Mouse (Mus musculus) left cerebral cortex, adult 11 months (tissue): ENCODE data around the gene Vasn.

Source experiments
- DNase-seq: peaks from one replicate; pipeline ENCODE4 v3.0.0; 2022; ENCODE audit warnings: low spot score

Gene Vasn

GRCm38 (mm10) chr16:4607818-4608531, 31.8 kb upstream of the Vasn start:
- DNase-seq, result peak; percentile 62

- DNase-seq, result no peak
Observed at GRCm38 (mm10) chr16:4608532-4609059, 31.1 kb upstream of the Vasn start.

GRCm38 (mm10) chr16:4611193-4611592, 28.5 kb upstream of the Vasn start:
- DNase-seq, result no peak

GRCm38 (mm10) chr16:4611676-4612075, 28.1 kb upstream of the Vasn start:
- no peak for DNase-seq

GRCm38 (mm10) chr16:4613736-4614135, 26.0 kb upstream of the Vasn start:
- no peak for DNase-seq

GRCm38 (mm10) chr16:4614639-4615038, 25.1 kb upstream of the Vasn start:
- no peak for DNase-seq

GRCm38 (mm10) chr16:4615297-4615696, 24.4 kb upstream of the Vasn start:
- DNase-seq, result no peak

GRCm38 (mm10) chr16:4616829-4617228, 22.9 kb upstream of the Vasn start:
- no peak for DNase-seq

- DNase-seq, result no peak
Observed at GRCm38 (mm10) chr16:4624074-4624473, 15.7 kb upstream of the Vasn start.

- DNase-seq, result peak; percentile 87
Observed at GRCm38 (mm10) chr16:4624481-4625110, 15.1 kb upstream of the Vasn start, which contains the start of gene Pam16. Gene Pam16, minus strand, starts transcription at chr16:4624988.

- DNase-seq, result no peak
Observed at GRCm38 (mm10) chr16:4627105-4627504, 12.6 kb upstream of the Vasn start.

- DNase-seq, result no peak
Observed at GRCm38 (mm10) chr16:4628898-4629419, 10.8 kb upstream of the Vasn start.

GRCm38 (mm10) chr16:4629950-4630349, 9.8 kb upstream of the Vasn start:
- peak; percentile 53 for DNase-seq

GRCm38 (mm10) chr16:4632050-4632449, 7.7 kb upstream of the Vasn start:
- DNase-seq, result no peak

- no peak for DNase-seq
Observed at GRCm38 (mm10) chr16:4633661-4634060, 6.1 kb upstream of the Vasn start.

GRCm38 (mm10) chr16:4634681-4635080, 5.1 kb upstream of the Vasn start:
- DNase-seq, result no peak

- no peak for DNase-seq
Observed at GRCm38 (mm10) chr16:4635760-4636159, 4.0 kb upstream of the Vasn start.

GRCm38 (mm10) chr16:4638891-4639390, 800 bp upstream of the Vasn start:
- no peak for DNase-seq

- no peak for DNase-seq
Observed at GRCm38 (mm10) chr16:4640267-4641005, 695 bp downstream of the Vasn start.

GRCm38 (mm10) chr16:4641119-4641838, 1.5 kb downstream of the Vasn start:
- DNase-seq, result no peak

GRCm38 (mm10) chr16:4642190-4642589, 2.4 kb downstream of the Vasn start:
- DNase-seq, result peak; percentile 58

GRCm38 (mm10) chr16:4642937-4643336, 3.2 kb downstream of the Vasn start:
- DNase-seq, result no peak
